Mouse (Mus musculus) forebrain, embryonic 10.5 days (tissue): ENCODE results near the gene Ccdc190. TPM values are rescaled to one million over a fixed set of nuclear protein-coding genes. Genes with fewer than 3 reads are reported as not detected.

Experiments used
- DNase-seq: peaks from one replicate; pipeline ENCODE4 v3.0.0-alpha.2; 2017; ENCODE audit warnings: low spot score; ENCODE audit errors: extremely low spot score
- H3K27ac ChIP-seq: fragments of 300-500 bp; sonication (generic); 2 replicates; pipeline ENCODE4 v1.5.1; 2016; ENCODE audit warnings: mild to moderate bottlenecking
- H3K27me3 ChIP-seq: fragments of 300-500 bp; sonication (generic); 2 replicates; pipeline ENCODE4 v1.6.1; 2016; ENCODE audit warnings: mild to moderate bottlenecking; ENCODE audit not compliant: poor library complexity, severe bottlenecking
- H3K36me3 ChIP-seq: fragments of 300-500 bp; sonication (generic); replicated peaks from 2 replicates; pipeline ENCODE4 v1.6.1; 2016; ENCODE audit warnings: mild to moderate bottlenecking, moderate library complexity
- H3K4me1 ChIP-seq: fragments of 300-500 bp; sonication (generic); 2 replicates; pipeline ENCODE4 v1.6.1; 2016
- H3K4me3 ChIP-seq: fragments of 300-500 bp; sonication (generic); 2 replicates; pipeline ENCODE4 v1.5.1; 2016; ENCODE audit warnings: mild to moderate bottlenecking, moderate library complexity
- H3K9me3 ChIP-seq: fragments of 300-500 bp; sonication (generic); 2 replicates; pipeline ENCODE4 v1.6.1; 2016; ENCODE audit warnings: mild to moderate bottlenecking, moderate library complexity
- WGBS: fragments of 180-500 bp; shearing (Covaris S2); methylation state at CpG from one replicate; pipeline ENCODE4 v1.1.7; 2016; 5-methylcytosine and 5-hydroxymethylcytosine counted together
- polyA plus RNA-seq: library from polyadenylated mRNA; unstranded; fragments of >200 nt; fragmentation: Nextera tagmentation; extraction: Ambion mirVana; gene quantifications from 2 replicates; pipeline ENCODE4 v1.2.1, GENCODE M21; 2016

Ccdc190 gene
- polyA plus RNA-seq, 1 experiment from 2014 or later: 0.53 TPM

- H3K36me3 ChIP-seq: no peaks in the 10 kb centered on the region
- no peaks in the 10 kb centered on the region for H3K4me1 ChIP-seq
- H3K4me3 ChIP-seq: no peak overlapping the region
- H3K27ac ChIP-seq: no peak overlapping the region
- H3K9me3 ChIP-seq: no peaks in the 10 kb centered on the region
- 78% methylated on average over 6 of the region's 6 CpGs for WGBS
- H3K27me3 ChIP-seq: no peaks in the 10 kb centered on the region
- DNase-seq: no peak
Measured at GRCm38 (mm10) chr1:169911526-169911925, 16.9 kb upstream of the Ccdc190 start.

DNA sequence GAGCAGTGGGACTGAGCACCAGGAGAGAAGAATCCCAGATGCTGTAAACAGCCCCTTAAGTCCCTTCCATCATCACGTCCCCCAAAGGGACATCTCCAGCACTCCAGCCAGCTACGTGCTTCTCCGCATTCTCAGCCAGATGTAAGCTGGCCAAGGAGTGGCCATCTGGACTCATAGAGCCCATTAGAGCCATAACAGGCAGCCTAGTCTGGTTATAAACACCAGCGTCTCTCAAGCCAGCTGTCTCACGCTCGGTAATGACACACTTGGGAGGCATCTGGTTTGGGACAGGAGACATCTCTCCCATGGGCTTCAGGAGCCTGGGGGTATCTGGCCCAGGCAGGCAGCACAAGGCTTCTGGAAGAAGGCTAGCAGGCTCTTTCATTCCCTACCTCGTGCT, 11.8 kb upstream of the Ccdc190 start:
- Histone ChIP-seq H3K27ac (no peak overlapping the region), H3K4me1 (0 out of 2 replicates have a peak, but pooled peaks cover under 1% of the 10 kb centered on the region), H3K36me3 (no peaks in the 10 kb centered on the region), H3K4me3 (no peak overlapping the region), H3K9me3 (no peaks in the 10 kb centered on the region), H3K27me3 (peaks cover 6% of the 10 kb centered on the region)
- WGBS: 79% methylated on average over 7 of the region's 7 CpGs
- no peak for DNase-seq

GRCm38 (mm10) chr1:169917115-169917796, 11.2 kb upstream of the Ccdc190 start:
- Histone ChIP-seq H3K27ac (no peak overlapping the region), H3K9me3 (no peaks in the 10 kb centered on the region)

DNA sequence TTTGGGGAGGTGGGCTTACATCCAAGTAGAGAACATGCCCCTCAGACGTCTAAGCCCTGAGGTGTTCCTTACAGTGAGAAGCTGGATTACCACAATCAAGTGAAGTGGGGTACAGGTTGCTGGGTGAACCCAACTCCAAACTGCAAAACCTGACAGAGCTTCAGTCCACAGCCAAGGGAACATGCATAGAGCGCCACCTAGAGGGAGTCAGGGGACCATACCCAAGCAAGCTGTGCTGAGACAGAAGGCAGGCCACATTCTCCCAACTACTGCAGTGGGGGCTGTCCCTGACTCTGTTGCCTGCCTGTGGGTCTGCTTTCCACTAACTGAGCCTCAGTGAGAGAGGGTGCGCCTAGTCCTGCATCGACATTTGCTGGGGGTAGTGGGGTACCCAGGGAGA, 10.4 kb upstream of the Ccdc190 start:
- 16% methylated on average over 4 of the region's 4 CpGs for WGBS
- peak; percentile 58 for DNase-seq
- no peak overlapping the region for H3K27ac ChIP-seq

More at GRCm38 (mm10) chr1:169917115-169917796, 11.2 kb upstream of the Ccdc190 start:
- no peak overlapping the region for H3K4me3 ChIP-seq
- 0 out of 2 replicates have a peak, but pooled peaks cover 4% of the 10 kb centered on the region for H3K4me1 ChIP-seq
- H3K27me3 ChIP-seq: peaks cover 6% of the 10 kb centered on the region
- H3K36me3 ChIP-seq: no peaks in the 10 kb centered on the region
- no peak for DNase-seq
- WGBS: 71% methylated on average over 9 of the region's 9 CpGs

DNA sequence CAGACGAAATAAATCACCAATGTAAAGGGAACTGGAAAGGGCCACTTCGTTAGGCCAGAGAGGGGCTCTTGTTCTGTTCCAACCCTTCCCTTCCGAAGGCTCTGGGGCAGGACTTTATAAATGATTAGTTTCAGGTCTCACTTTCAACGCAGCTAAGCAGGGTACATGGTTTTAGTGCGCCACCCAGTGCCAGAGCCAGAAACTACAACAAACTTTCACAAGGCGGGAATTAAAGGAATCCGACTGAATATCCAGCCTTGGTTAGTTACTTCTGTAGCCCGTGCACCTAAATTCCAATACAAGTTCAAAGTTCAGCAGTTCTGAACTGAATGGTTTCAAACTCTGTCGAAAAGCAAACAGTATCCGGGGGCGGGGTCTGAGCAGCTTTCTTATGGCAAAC, 9.2 kb upstream of the Ccdc190 start:
- peak; percentile 78 for DNase-seq
- H3K27me3 ChIP-seq: peaks cover 6% of the 10 kb centered on the region
- H3K9me3 ChIP-seq: no peaks in the 10 kb centered on the region
- no peak overlapping the region for H3K4me3 ChIP-seq
- 0 out of 2 replicates have a peak, but pooled peaks cover 4% of the 10 kb centered on the region for H3K4me1 ChIP-seq
- H3K27ac ChIP-seq: no peak overlapping the region
- 5% methylated on average over 11 of the region's 11 CpGs for WGBS
- H3K36me3 ChIP-seq: no peaks in the 10 kb centered on the region

More for the DNA sequence above, 10.4 kb upstream of the Ccdc190 start:
- Histone ChIP-seq H3K4me3 (no peak overlapping the region), H3K4me1 (0 out of 2 replicates have a peak, but pooled peaks cover 4% of the 10 kb centered on the region), H3K27me3 (peaks cover 6% of the 10 kb centered on the region), H3K36me3 (no peaks in the 10 kb centered on the region), H3K9me3 (no peaks in the 10 kb centered on the region)

- no peak overlapping the region for H3K4me3 ChIP-seq
- H3K9me3 ChIP-seq: no peaks in the 10 kb centered on the region
- 0 out of 2 replicates have a peak, but pooled peaks cover 4% of the 10 kb centered on the region for H3K4me1 ChIP-seq
- H3K27me3 ChIP-seq: peaks cover 6% of the 10 kb centered on the region
- H3K27ac ChIP-seq: no peak overlapping the region
- no peak for DNase-seq
- no peaks in the 10 kb centered on the region for H3K36me3 ChIP-seq
- 48% methylated on average over 8 of the region's 8 CpGs for WGBS
Measured at GRCm38 (mm10) chr1:169921710-169922211, 6.7 kb upstream of the Ccdc190 start.

DNA sequence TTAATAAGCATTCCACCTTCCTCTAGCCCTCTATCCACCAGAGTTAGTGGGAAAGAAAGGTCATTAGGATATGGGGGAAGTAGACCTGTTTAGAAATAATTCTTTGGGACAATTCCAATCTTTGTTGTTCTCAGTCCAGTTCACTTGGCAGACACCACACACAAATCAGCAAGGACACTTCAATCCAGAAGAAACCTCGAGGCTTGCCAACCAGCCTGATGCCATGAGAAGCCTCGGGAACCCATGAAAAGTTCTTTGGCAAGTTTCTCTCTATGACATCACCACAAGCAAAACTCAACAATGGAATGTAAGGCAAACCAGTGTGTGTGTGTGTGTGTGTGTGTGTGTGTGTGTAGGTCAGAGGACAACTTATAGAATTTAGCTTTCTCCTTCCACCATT, 3.9 kb upstream of the Ccdc190 start:
- Histone ChIP-seq H3K27me3 (peaks cover 6% of the 10 kb centered on the region), H3K36me3 (no peaks in the 10 kb centered on the region), H3K4me1 (peaks cover 29% of the 10 kb centered on the region), H3K9me3 (no peaks in the 10 kb centered on the region), H3K4me3 (no peak overlapping the region), H3K27ac (no peak overlapping the region)
- DNase-seq: no peak
- WGBS: 91% methylated on average over 2 of the region's 2 CpGs

DNA sequence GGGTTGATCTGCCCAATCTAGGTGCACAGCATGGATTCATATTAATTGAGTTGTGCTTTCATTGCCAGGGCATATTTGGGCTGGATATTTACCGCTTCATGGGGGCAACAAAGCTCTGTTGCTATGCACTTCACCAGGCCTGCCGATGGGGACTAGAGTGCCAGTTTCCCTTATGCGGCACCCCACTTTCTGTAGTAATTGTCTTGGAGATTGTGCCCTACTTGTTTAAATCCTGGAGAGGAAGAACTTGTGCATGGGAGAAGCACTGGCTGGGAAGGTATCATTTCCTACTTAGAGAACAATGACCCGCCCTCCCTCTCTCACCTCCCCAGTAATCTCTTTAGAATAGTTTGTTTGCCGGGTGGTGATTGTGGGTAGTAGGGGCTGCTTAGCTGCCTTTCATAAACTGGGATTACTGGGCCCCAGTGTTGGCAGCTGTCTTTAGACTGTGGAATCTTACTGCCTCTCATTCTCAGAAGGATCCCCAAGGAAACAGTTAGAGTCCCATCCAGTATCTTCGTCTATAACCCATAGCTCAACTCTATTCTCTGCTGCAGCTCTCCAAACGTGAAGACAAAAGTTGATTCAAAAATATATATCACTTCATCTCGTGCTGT, 587 bp upstream of the Ccdc190 start:
- Histone ChIP-seq H3K36me3 (no peaks in the 10 kb centered on the region), H3K27ac (peak overlapping the region; percentile 83), H3K4me3 (peak overlapping the region; percentile 36; the same call in 1 of the 2 replicates), H3K27me3 (no peaks in the 10 kb centered on the region), H3K4me1 (peaks cover 25% of the 10 kb centered on the region), H3K9me3 (no peaks in the 10 kb centered on the region)
- 27% methylated on average over 8 of the region's 8 CpGs for WGBS
- DNase-seq: no peak

GRCm38 (mm10) chr1:169931698-169932097, 3.2 kb downstream of the Ccdc190 start:
- 89% methylated on average over 7 of the region's 7 CpGs for WGBS
- Histone ChIP-seq H3K9me3 (no peaks in the 10 kb centered on the region), H3K27me3 (no peaks in the 10 kb centered on the region), H3K36me3 (no peaks in the 10 kb centered on the region), H3K27ac (no peak overlapping the region), H3K4me1 (peaks cover 37% of the 10 kb centered on the region), H3K4me3 (no peak overlapping the region)
- no peak for DNase-seq

DNA sequence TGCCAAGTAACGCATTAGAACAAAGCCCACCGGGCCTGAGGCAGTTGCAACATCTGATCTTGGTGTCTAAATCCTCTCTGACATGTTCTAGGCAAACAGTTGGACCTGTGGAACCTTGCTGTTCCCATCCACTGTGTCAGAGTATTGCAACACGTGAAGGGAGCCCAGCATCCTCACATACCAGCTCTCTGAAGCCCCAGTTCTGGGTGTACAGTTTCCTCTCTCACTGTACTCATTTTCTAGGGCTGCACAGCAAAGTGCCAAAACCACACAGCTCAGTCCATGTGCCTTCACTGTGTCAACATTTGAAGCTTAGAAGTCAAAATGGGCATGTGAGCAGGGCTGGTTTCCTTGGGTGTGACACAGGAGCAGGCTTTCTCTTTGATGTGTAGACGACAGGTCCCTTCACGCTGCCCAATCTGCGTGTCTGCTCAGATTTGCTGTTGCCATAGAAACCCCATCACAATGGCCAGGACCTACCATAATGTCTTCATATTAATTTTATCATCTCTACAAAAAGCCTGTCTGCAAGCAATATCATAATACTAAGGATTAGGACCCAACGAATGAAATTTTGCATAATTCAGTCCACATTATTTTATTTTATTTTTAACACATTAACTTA, 3.8 kb downstream of the Ccdc190 start:
- Histone ChIP-seq H3K4me3 (no peak overlapping the region), H3K27ac (no peak overlapping the region), H3K27me3 (no peaks in the 10 kb centered on the region), H3K36me3 (no peaks in the 10 kb centered on the region), H3K4me1 (peaks cover 33% of the 10 kb centered on the region), H3K9me3 (no peaks in the 10 kb centered on the region)
- no peak for DNase-seq
- 83% methylated on average over 7 of the region's 7 CpGs for WGBS

DNA sequence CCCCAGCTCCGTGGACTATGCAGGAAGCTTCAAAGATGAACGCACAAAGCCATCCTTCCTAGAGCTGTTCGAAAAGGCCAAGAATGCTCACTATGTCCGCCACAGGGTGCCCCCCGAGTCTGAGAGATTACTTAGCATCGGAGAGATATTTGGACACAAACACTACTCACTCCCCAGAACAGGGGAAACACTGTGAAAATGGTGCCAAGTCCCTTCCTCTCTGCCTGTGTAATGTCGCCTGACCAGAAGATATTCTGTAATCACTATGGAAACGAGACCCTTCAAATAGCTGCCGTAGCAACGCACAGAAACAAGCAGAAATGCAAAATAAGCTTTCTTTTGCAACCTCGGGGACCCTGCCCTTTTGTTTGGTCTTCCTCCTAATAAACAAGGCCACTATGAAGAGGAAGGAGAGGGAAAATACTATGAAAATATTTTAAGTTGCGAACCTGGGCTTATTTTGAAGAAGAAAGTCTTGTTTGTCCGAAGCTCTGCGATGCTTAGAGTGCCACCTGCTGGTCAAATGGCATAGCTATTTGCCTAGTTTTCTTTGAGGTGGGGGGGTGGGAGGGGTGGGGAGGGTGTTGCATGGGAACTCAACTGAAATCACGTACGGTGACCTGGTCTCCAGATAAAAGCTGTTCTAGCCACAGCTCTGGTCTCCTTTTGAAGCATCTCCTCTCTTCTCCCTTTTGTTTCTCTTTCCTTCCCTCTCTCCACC, 5.7 kb downstream of the Ccdc190 start:
- DNase-seq: peak; percentile 40
- H3K27me3 ChIP-seq: no peaks in the 10 kb centered on the region
- H3K4me3 ChIP-seq: peak overlapping the region; percentile 7; the same call in 1 of the 2 replicates
- H3K27ac ChIP-seq: peak overlapping the region; percentile 44
- H3K4me1 ChIP-seq: peaks cover 15% of the 10 kb centered on the region
- H3K9me3 ChIP-seq: no peaks in the 10 kb centered on the region
- 55% methylated on average over 16 of the region's 16 CpGs for WGBS
- no peaks in the 10 kb centered on the region for H3K36me3 ChIP-seq

- no peaks in the 10 kb centered on the region for H3K27me3 ChIP-seq
- DNase-seq: no peak
- H3K27ac ChIP-seq: no peak overlapping the region
- H3K4me3 ChIP-seq: no peak overlapping the region
- WGBS: 11% methylated on average over 2 of the region's 2 CpGs
- no peaks in the 10 kb centered on the region for H3K9me3 ChIP-seq
- no peaks in the 10 kb centered on the region for H3K36me3 ChIP-seq
- peaks cover 4% of the 10 kb centered on the region for H3K4me1 ChIP-seq
Measured at GRCm38 (mm10) chr1:169939345-169939744, 10.9 kb downstream of the Ccdc190 start.
